Mouse (Mus musculus) CH12.LX (cell line): ENCODE measurements around the gene Zfp286. TPM values are rescaled to one million over a fixed set of nuclear protein-coding genes. Genes with fewer than 3 reads are reported as not detected.

ENCODE experiments used
- DNase-seq: peaks from one replicate; pipeline ENCODE4 v3.0.0-alpha.2; 2013; ENCODE audit errors: extremely low read depth
- H3K27ac ChIP-seq: 2 replicates; pipeline ENCODE4 v1.5.1; 2012; ENCODE audit warnings: low read depth, mild to moderate bottlenecking, control low read depth, moderate library complexity; ENCODE audit not compliant: insufficient read depth
- H3K27me3 ChIP-seq: replicated peaks from 2 replicates; pipeline ENCODE3; 2012; ENCODE audit warnings: inconsistent platforms
- H3K36me3 ChIP-seq, 2 experiments: replicated peaks in 1 of 2; 2 replicates each; pipeline versions ENCODE3 to v1.6.1; 2012; ENCODE audit warnings: inconsistent platforms in 1 of 2, low read length in 1 of 2, mild to moderate bottlenecking in 1 of 2, mixed read lengths in 1 of 2, moderate library complexity in 1 of 2; ENCODE audit not compliant: control insufficient read depth in 1 of 2, insufficient read depth in 1 of 2
- H3K4me1 ChIP-seq, 2 experiments: 2 replicates each; pipeline ENCODE4 v1.6.1; 2012; ENCODE audit warnings: inconsistent platforms in 1 of 2, moderate library complexity in 1 of 2; ENCODE audit not compliant: insufficient read depth in 2 of 2, control insufficient read depth in 1 of 2
- H3K4me2 ChIP-seq: 2 replicates; pipeline ENCODE4 v1.6.1; 2012; ENCODE audit warnings: low read depth, mild to moderate bottlenecking, control low read depth; ENCODE audit not compliant: poor library complexity, insufficient read depth, severe bottlenecking
- H3K4me3 ChIP-seq, 3 experiments: fragments of 150-350 bp in 1 of 3; sonication (generic) in 1 of 3; replicated peaks in 1 of 3; 2 replicates each; pipeline versions ENCODE3 to v1.5.1; 2011 to 2012; ENCODE audit warnings: low read depth in 2 of 3, low read length in 2 of 3, mild to moderate bottlenecking in 2 of 3, moderate library complexity in 2 of 3, control low read depth in 1 of 3, improper control_type of control experiment in 1 of 3, inconsistent platforms in 1 of 3, mixed read lengths in 1 of 3; ENCODE audit not compliant: poor library complexity in 1 of 3
- H3K79me2 ChIP-seq: replicated peaks from 2 replicates; pipeline ENCODE4 v1.6.1; 2012; ENCODE audit warnings: mild to moderate bottlenecking, moderate library complexity; ENCODE audit not compliant: control insufficient read depth, poor library complexity, insufficient read depth, severe bottlenecking; ENCODE audit errors: extremely low read depth
- H3K9ac ChIP-seq: 2 replicates; pipeline ENCODE4 v1.6.1; 2012; ENCODE audit warnings: low read depth, mild to moderate bottlenecking, control low read depth, moderate library complexity; ENCODE audit not compliant: insufficient read depth
- H3K9me3 ChIP-seq: replicated peaks from 2 replicates; pipeline ENCODE3; 2012; ENCODE audit warnings: low read length, inconsistent platforms, mixed read lengths
- BHLHE40 ChIP-seq: IDR thresholded peaks from 2 replicates; pipeline ENCODE4 v1.6.1; 2011; ENCODE audit warnings: mild to moderate bottlenecking, low read depth, low read length, improper control_type of control experiment
- CHD1 ChIP-seq: IDR thresholded peaks from 2 replicates; pipeline ENCODE4 v1.6.1; 2012; ENCODE audit warnings: low read depth, low read length, improper control_type of control experiment, inconsistent platforms
- CHD2 ChIP-seq: IDR thresholded peaks from 2 replicates; pipeline ENCODE4 v1.6.1; 2011; ENCODE audit warnings: low read length, improper control_type of control experiment
- CTCF ChIP-seq, 2 experiments: IDR thresholded peaks in 1 of 2; conservative IDR thresholded peaks in 1 of 2; 2 replicates each; pipeline ENCODE4 v1.5.1; 2011 to 2012; ENCODE audit warnings: low read depth in 2 of 2, low read length in 2 of 2, improper control_type of control experiment in 1 of 2, inconsistent platforms in 1 of 2, mild to moderate bottlenecking in 1 of 2, moderate library complexity in 1 of 2
- E2F4 ChIP-seq: IDR thresholded peaks from 2 replicates; pipeline ENCODE4 v1.6.1; 2011; ENCODE audit warnings: low read depth, low read length, improper control_type of control experiment; ENCODE audit not compliant: insufficient replicate concordance
- ELF1 ChIP-seq: IDR thresholded peaks from 2 replicates; pipeline ENCODE4 v1.6.1; 2014; ENCODE audit warnings: low read depth, mild to moderate bottlenecking, inconsistent platforms, low read length, improper control_type of control experiment
- EP300 ChIP-seq: IDR thresholded peaks from 2 replicates; pipeline ENCODE4 v1.6.1; 2011; ENCODE audit warnings: low read length, improper control_type of control experiment
- ETS1 ChIP-seq: conservative IDR thresholded peaks from 2 replicates; pipeline ENCODE4 v1.6.1; 2012; ENCODE audit warnings: low read depth, mild to moderate bottlenecking, inconsistent platforms, low read length, improper control_type of control experiment, moderate library complexity
- GABPA ChIP-seq: IDR thresholded peaks from 2 replicates; pipeline ENCODE4 v1.6.1; 2012; ENCODE audit warnings: low read depth, low read length, improper control_type of control experiment, inconsistent platforms; ENCODE audit not compliant: insufficient replicate concordance
- HCFC1 ChIP-seq: IDR thresholded peaks from 2 replicates; pipeline ENCODE4 v1.6.1; 2012; ENCODE audit warnings: low read depth, mild to moderate bottlenecking, inconsistent platforms, low read length, improper control_type of control experiment
- IRF4 ChIP-seq: IDR thresholded peaks from 2 replicates; pipeline ENCODE4 v1.6.1; 2014; ENCODE audit warnings: low read depth, mild to moderate bottlenecking, inconsistent platforms, low read length, improper control_type of control experiment
- JUN ChIP-seq: IDR thresholded peaks from 2 replicates; pipeline ENCODE4 v1.6.1; 2011; ENCODE audit warnings: low read depth, mild to moderate bottlenecking, low read length, improper control_type of control experiment, moderate library complexity; ENCODE audit not compliant: insufficient read depth
- JUND ChIP-seq: conservative IDR thresholded peaks from 2 replicates; pipeline ENCODE4 v1.6.1; 2011; ENCODE audit warnings: low read depth, low read length, improper control_type of control experiment
- KAT2A ChIP-seq: IDR thresholded peaks from 2 replicates; pipeline ENCODE4 v1.6.1; 2012; ENCODE audit warnings: low read length, improper control_type of control experiment, inconsistent platforms; ENCODE audit not compliant: insufficient replicate concordance
- MAFK ChIP-seq: IDR thresholded peaks from 2 replicates; pipeline ENCODE4 v1.6.1; 2011; ENCODE audit warnings: low read length, improper control_type of control experiment; ENCODE audit not compliant: insufficient replicate concordance
- MAX ChIP-seq: IDR thresholded peaks from 2 replicates; pipeline ENCODE4 v1.6.1; 2011; ENCODE audit warnings: low read length, improper control_type of control experiment
- MAZ ChIP-seq: IDR thresholded peaks from 2 replicates; pipeline ENCODE4 v1.6.1; 2012; ENCODE audit warnings: low read depth, mild to moderate bottlenecking, inconsistent platforms, low read length, improper control_type of control experiment, moderate library complexity
- MEF2A ChIP-seq: IDR thresholded peaks from 2 replicates; pipeline ENCODE4 v1.6.1; 2014; ENCODE audit warnings: low read depth, mild to moderate bottlenecking, inconsistent platforms, low read length, improper control_type of control experiment, borderline replicate concordance
- MXI1 ChIP-seq: IDR thresholded peaks from 2 replicates; pipeline ENCODE4 v1.6.1; 2011; ENCODE audit warnings: mild to moderate bottlenecking, low read depth, low read length, improper control_type of control experiment
- MYC ChIP-seq: IDR thresholded peaks from 2 replicates; pipeline ENCODE4 v1.6.1; 2011; ENCODE audit warnings: low read depth, mild to moderate bottlenecking, improper control_type of control experiment, low read length
- NELFE ChIP-seq: IDR thresholded peaks from 2 replicates; pipeline ENCODE4 v1.6.1; 2011; ENCODE audit warnings: low read depth, low read length, improper control_type of control experiment
- NRF1 ChIP-seq: IDR thresholded peaks from 2 replicates; pipeline ENCODE4 v1.6.1; 2014; ENCODE audit warnings: low read depth, mild to moderate bottlenecking, inconsistent platforms, low read length, improper control_type of control experiment, moderate library complexity
- PAX5 ChIP-seq: IDR thresholded peaks from 2 replicates; pipeline ENCODE4 v1.6.1; 2012; ENCODE audit warnings: low read length, inconsistent platforms, mixed read lengths
- POLR2A ChIP-seq: IDR thresholded peaks from 2 replicates; pipeline ENCODE4 v1.6.1; 2011; ENCODE audit warnings: low read depth, mild to moderate bottlenecking, improper control_type of control experiment, low read length
- POLR2AphosphoS2 ChIP-seq: IDR thresholded peaks from 2 replicates; pipeline ENCODE4 v1.6.1; 2011; ENCODE audit warnings: low read depth, low read length, improper control_type of control experiment
- RAD21 ChIP-seq: IDR thresholded peaks from 2 replicates; pipeline ENCODE4 v1.6.1; 2011; ENCODE audit warnings: low read depth, mild to moderate bottlenecking, low read length, improper control_type of control experiment, moderate library complexity
- RCOR1 ChIP-seq: conservative IDR thresholded peaks from 2 replicates; pipeline ENCODE4 v1.6.1; 2012; ENCODE audit warnings: low read depth, mild to moderate bottlenecking, inconsistent platforms, low read length, improper control_type of control experiment
- SIN3A ChIP-seq: IDR thresholded peaks from 2 replicates; pipeline ENCODE4 v1.6.1; 2012; ENCODE audit warnings: low read length, improper control_type of control experiment, inconsistent platforms
- SMC3 ChIP-seq: IDR thresholded peaks from 2 replicates; pipeline ENCODE4 v1.6.1; 2011; ENCODE audit warnings: low read depth, low read length, improper control_type of control experiment
- TBP ChIP-seq: conservative IDR thresholded peaks from 2 replicates; pipeline ENCODE4 v1.6.1; 2011; ENCODE audit warnings: low read depth, low read length, improper control_type of control experiment
- TCF12 ChIP-seq: IDR thresholded peaks from 2 replicates; pipeline ENCODE4 v1.6.1; 2014; ENCODE audit warnings: low read depth, mild to moderate bottlenecking, inconsistent platforms, low read length, improper control_type of control experiment
- UBTF ChIP-seq: IDR thresholded peaks from 2 replicates; pipeline ENCODE4 v1.6.1; 2012; ENCODE audit warnings: low read depth, mild to moderate bottlenecking, inconsistent platforms, low read length, improper control_type of control experiment, moderate library complexity
- USF1 ChIP-seq: IDR thresholded peaks from 2 replicates; pipeline ENCODE4 v1.6.1; 2014; ENCODE audit warnings: low read depth, mild to moderate bottlenecking, inconsistent platforms, low read length, improper control_type of control experiment
- USF2 ChIP-seq: conservative IDR thresholded peaks from 2 replicates; pipeline ENCODE4 v1.6.1; 2011; ENCODE audit warnings: low read depth, low read length, improper control_type of control experiment
- ZC3H11A ChIP-seq: IDR thresholded peaks from 2 replicates; pipeline ENCODE4 v1.6.1; 2012; ENCODE audit warnings: low read depth, mild to moderate bottlenecking, inconsistent platforms, low read length, improper control_type of control experiment
- ZKSCAN1 ChIP-seq: IDR thresholded peaks from 2 replicates; pipeline ENCODE4 v1.6.1; 2012; ENCODE audit warnings: low read depth, inconsistent platforms, low read length, improper control_type of control experiment, borderline replicate concordance
- ZMIZ1 ChIP-seq: IDR thresholded peaks from 2 replicates; pipeline ENCODE4 v1.6.1; 2012; ENCODE audit warnings: low read depth, mild to moderate bottlenecking, inconsistent platforms, low read length, improper control_type of control experiment
- ZNF384 ChIP-seq: IDR thresholded peaks from 2 replicates; pipeline ENCODE4 v1.6.1; 2012; ENCODE audit warnings: low read depth, low read length, improper control_type of control experiment, inconsistent platforms
- dilution Hi-C: fragments of 300-500 bp; cut with MboI; formaldehyde crosslinking; loops from 2 replicates; pipeline ENCODE4 v1.14.3; 2020; ENCODE audit warnings: low sequenced_read_pairs; ENCODE audit not compliant: extremely low pct_unique_long_range_greater_than_20kb, extremely low pct_ligation_motif_present
- in situ Hi-C: fragments of 300-500 bp; cut with MboI; formaldehyde crosslinking; loops from 3 replicates; pipeline ENCODE4 v1.14.3; 2019; ENCODE audit warnings: low sequenced_read_pairs, low pct_ligation_motif_present, low pct_unique_long_range_greater_than_20kb, mixed read lengths
- polyA plus RNA-seq: library from polyadenylated mRNA; unstranded; fragments of >175 nt; gene quantifications from 2 replicates; pipeline ENCODE4 v1.2.1, GENCODE M21; 2012; ENCODE audit warnings: low read depth; ENCODE audit not compliant: insufficient read length
- total RNA-seq, 2 experiments: library from RNA; depleted of rRNA; stranded (reverse); fragments of 300-350 nt in 1 of 2; fragments of >200 nt in 1 of 2; gene quantifications; 2 replicates each; pipeline ENCODE4 v1.2.3; 2012 to 2014

Zfp286 gene
- total and polyA plus RNA-seq, 3 experiments, result not detected

- Histone ChIP-seq H3K27me3 (peaks cover 2% of the 10 kb centered on the region), H3K79me2 (no peaks in the 10 kb centered on the region), H3K9ac (peak within 1 kb of the TSS; percentile 46), H3K36me3 (peaks cover 13 to 23% of the 10 kb centered on the region in 2 experiments), H3K4me2 (peak within 1 kb of the TSS; percentile 52), H3K4me1 (peaks cover 2 to 24% of the 10 kb centered on the region in 2 experiments; a peak in 3 of 4 replicates), H3K27ac (no peak within 1 kb of the TSS), H3K4me3 (peak within 1 kb of the TSS; percentile 51 to 76 (median 61)), H3K9me3 (no peaks in the 10 kb centered on the region)
- peak; percentile 93 for DNase-seq
- 0 out of 2 replicates have a peak, but pooled peaks have one; percentile 26 for TF ChIP-seq IRF4
- TF ChIP-seq ZC3H11A, result no peak
- TF ChIP-seq NRF1, result peak; percentile 100
- TF ChIP-seq MAZ, result no peak
- TF ChIP-seq ZMIZ1, result peak; percentile 83
- TF ChIP-seq TBP, result 0 out of 2 replicates have a peak, but pooled peaks have one; percentile 11
- TF ChIP-seq RCOR1, result peak; percentile 89
- no peak; the same call in 1 of the 2 replicates for TF ChIP-seq ETS1
- no peak for TF ChIP-seq MAFK
- TF ChIP-seq MXI1, result no peak; the same call in none of the 2 replicates
- no peak for TF ChIP-seq GABPA
- no peak for TF ChIP-seq ZNF384
- TF ChIP-seq EP300, result no peak
- TF ChIP-seq CHD2, result no peak
- no peak for TF ChIP-seq RAD21
- TF ChIP-seq SIN3A, result peak; percentile 47
- peak; percentile 65; the same call in 1 of the 2 replicates for TF ChIP-seq KAT2A
- TF ChIP-seq USF2, result no peak
- TF ChIP-seq MAX, result peak; percentile 85
- TF ChIP-seq NELFE, result peak; percentile 75
- no peak for TF ChIP-seq JUND
- no peak for TF ChIP-seq UBTF
- no peak for TF ChIP-seq E2F4
- TF ChIP-seq JUN, result no peak
- TF ChIP-seq SMC3, result no peak
- TF ChIP-seq TCF12, result peak; percentile 73; the same call in 1 of the 2 replicates
- 0 out of 2 replicates have a peak, but pooled peaks have one; percentile 6 for TF ChIP-seq MYC
- no peak for TF ChIP-seq PAX5
- peak; percentile 93 for TF ChIP-seq POLR2A
- TF ChIP-seq MEF2A, result peak; percentile 61; the same call in 1 of the 2 replicates
- TF ChIP-seq ZKSCAN1, result no peak
- no peak for TF ChIP-seq CTCF (conservative IDR thresholded peaks at IDR 0.05 in 1 of 2, IDR thresholded peaks at IDR 0.05 in 1 of 2; ENCODE audit: low read depth in 2 of 2, low read length in 2 of 2)
- TF ChIP-seq POLR2AphosphoS2, result 0 out of 2 replicates have a peak, but pooled peaks have one; percentile 51
- peak; percentile 64 for TF ChIP-seq HCFC1
- TF ChIP-seq ELF1, result peak; percentile 62
- TF ChIP-seq CHD1, result no peak; the same call in 1 of the 2 replicates
- TF ChIP-seq BHLHE40, result peak; percentile 19; the same call in 1 of the 2 replicates
- TF ChIP-seq USF1, result no peak
- in situ Hi-C loops (no loop called here), dilution Hi-C loops (no loop called here)
Observed at GRCm38 (mm10) chr11:62731311-62732021, 57.8 kb downstream of the Zfp286 start, which contains the start of gene Zfp287. TSS of gene Zfp287 (minus strand) at chr11:62731905.
